Mouse (Mus musculus) activated CD4-positive, CD25-positive, alpha-beta regulatory T cell, adult 4 months (primary cell): Measurements from ENCODE around the gene Fgd5. TPM values are rescaled to one million over a fixed set of nuclear protein-coding genes. Genes with fewer than 3 reads are reported as not detected.

Experiments used
- ATAC-seq: one replicate; pipeline ENCODE4 v1.8.0; 2017
- polyA plus RNA-seq, 2 experiments: library from polyadenylated mRNA; unstranded; fragments of 100-300 nt; shearing (Covaris generic); gene quantifications; one replicate each; pipeline ENCODE4 v1.2.1; 2017

Fgd5 gene
- polyA plus RNA-seq, 2 experiments from 2014 or later = 0.42 TPM; not detected in 1

GRCm38 (mm10) chr6:92010895-92011294 is 32.2 kb downstream of the Fgd5 start:
- ATAC-seq = no peak

GRCm38 (mm10) chr6:92012413-92012812 is 33.7 kb downstream of the Fgd5 start:
- ATAC-seq = no peak

- no peak for ATAC-seq
Measured at GRCm38 (mm10) chr6:92013035-92013434, 34.4 kb downstream of the Fgd5 start.

- no peak for ATAC-seq
Measured at GRCm38 (mm10) chr6:92013620-92014019, 34.9 kb downstream of the Fgd5 start.

- no peak for ATAC-seq
Measured at GRCm38 (mm10) chr6:92014936-92015335, 36.3 kb downstream of the Fgd5 start.

GRCm38 (mm10) chr6:92015848-92016247 is 37.2 kb downstream of the Fgd5 start:
- no peak for ATAC-seq

- no peak for ATAC-seq
Measured at GRCm38 (mm10) chr6:92016738-92017137, 38.1 kb downstream of the Fgd5 start.

GRCm38 (mm10) chr6:92018421-92018820 is 39.7 kb downstream of the Fgd5 start:
- no peak for ATAC-seq

- ATAC-seq = no peak
Measured at GRCm38 (mm10) chr6:92021061-92021460, 42.4 kb downstream of the Fgd5 start.

GRCm38 (mm10) chr6:92021506-92021905 is 42.8 kb downstream of the Fgd5 start:
- ATAC-seq = no peak

- ATAC-seq = no peak
Measured at GRCm38 (mm10) chr6:92025252-92025651, 46.6 kb downstream of the Fgd5 start.

GRCm38 (mm10) chr6:92027379-92027778 is 48.7 kb downstream of the Fgd5 start:
- no peak for ATAC-seq

- ATAC-seq = no peak
Measured at GRCm38 (mm10) chr6:92030646-92031045, 52.0 kb downstream of the Fgd5 start.

- ATAC-seq = no peak
Measured at GRCm38 (mm10) chr6:92034713-92035112, 56.0 kb downstream of the Fgd5 start.

- ATAC-seq = no peak
Measured at GRCm38 (mm10) chr6:92036372-92036771, 57.7 kb downstream of the Fgd5 start.

GRCm38 (mm10) chr6:92038158-92038557 is 59.5 kb downstream of the Fgd5 start:
- no peak for ATAC-seq

- ATAC-seq = no peak
Measured at GRCm38 (mm10) chr6:92041271-92041670, 62.6 kb downstream of the Fgd5 start.

GRCm38 (mm10) chr6:92042055-92042454 is 63.4 kb downstream of the Fgd5 start:
- no peak for ATAC-seq

GRCm38 (mm10) chr6:92042850-92043249 is 64.2 kb downstream of the Fgd5 start:
- no peak for ATAC-seq

- no peak for ATAC-seq
Measured at GRCm38 (mm10) chr6:92057768-92058167, 79.1 kb downstream of the Fgd5 start.

- no peak for ATAC-seq
Measured at GRCm38 (mm10) chr6:92061725-92062124, 83.0 kb downstream of the Fgd5 start.

- no peak for ATAC-seq
Measured at GRCm38 (mm10) chr6:92063452-92063851, 84.8 kb downstream of the Fgd5 start.

- no peak for ATAC-seq
Measured at GRCm38 (mm10) chr6:92064101-92064500, 85.4 kb downstream of the Fgd5 start.

- no peak for ATAC-seq
Measured at GRCm38 (mm10) chr6:92065721-92066496, 87.2 kb downstream of the Fgd5 start.
